Comparison of ENCODE assay signal across 11 mouse cellular contexts in the genomic region with DNA sequence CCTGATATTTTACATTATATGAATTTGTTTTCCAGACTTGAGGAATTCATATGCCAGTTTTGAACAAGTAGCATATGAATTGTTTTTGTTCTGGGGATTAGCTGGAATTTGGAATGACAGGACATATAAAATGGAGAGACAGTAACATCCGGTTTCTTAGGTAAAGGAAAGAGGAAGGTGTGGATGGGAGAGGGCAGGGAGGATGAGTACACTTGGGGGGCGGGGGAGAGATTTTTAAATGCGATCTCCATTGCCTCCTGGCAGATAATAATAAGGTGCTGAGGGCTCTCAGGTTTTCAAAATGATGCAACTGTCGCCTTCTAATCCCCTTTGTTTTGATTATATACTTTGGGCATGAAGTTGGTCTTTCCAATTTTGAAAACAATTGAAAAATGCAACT. TPM values are rescaled to one million over a fixed set of nuclear protein-coding genes. Genes with fewer than 3 reads are reported as not detected.
A peak's percentile ranks its signal among the peaks of the same experiment; 100 is the strongest.
DNase-seq lines count a peak whose midpoint lies in the region; ATAC-seq and TF ChIP-seq lines count a peak whose summit lies in the region.
"Had no signal": no experiment of that assay in that cellular context is flagged by ENCODE, and none has a peak within 500 bp of the region (broad histone marks: within the 10 kb centered on the region; RNA-seq: fewer than 3 reads in every experiment).

No protein-coding gene starts in this region.

- no peak for DNase-seq in kidney, postnatal 14 days
- no peak for DNase-seq in embryonic facial prominence, embryonic 10.5 days (ENCODE audit: low spot score)
- no peak for DNase-seq in hindbrain, postnatal 0 days (ENCODE audit: low spot score)
- DNase-seq in midbrain, embryonic 14.5 days, result no peak
- no peak for DNase-seq in spleen, adult 12 weeks (ENCODE audit: low spot score)
- DNase-seq in thymus, adult 2 months, result no peak
- DNase-seq: cerebellum, adult 8-10 months; kidney, adult 18-20 months had no signal

- H3K4me2 ChIP-seq in kidney, embryonic 14.5 days (replicated peaks; ENCODE audit: low read depth, low read length), result peak overlapping the region; percentile 58
- peak overlapping the region; percentile 80 for H3K4me2 ChIP-seq in hindbrain, postnatal 0 days (ENCODE audit: low read depth, low read length)
- H3K4me2 ChIP-seq in midbrain, embryonic 14.5 days (ENCODE audit: low read length), result peak overlapping the region; percentile 49

- no peak for TF ChIP-seq POLR2A in thymus, adult 2 months (IDR thresholded peaks at IDR 0.05; ENCODE audit: control insufficient read depth, extremely low read depth, insufficient read depth, low read length, poor library complexity)

- no peak for ATAC-seq in kidney, embryonic 14.5 days (ENCODE audit: low FRiP score, low TSS enrichment)
- no peak for ATAC-seq in hindbrain, postnatal 0 days
- ATAC-seq in midbrain, embryonic 14.5 days (ENCODE audit: low FRiP score, low TSS enrichment), result no peak
- ATAC-seq in frontal cortex, adult (ENCODE audit: low TSS enrichment), result no peak
- ATAC-seq: Patski had no signal

- no peak for TF ChIP-seq CTCF in hindbrain, postnatal 0 days (IDR thresholded peaks at IDR 0.05; ENCODE audit: low read depth)
- no peak for TF ChIP-seq CTCF in thymus, adult 2 months (IDR thresholded peaks at IDR 0.05; ENCODE audit: borderline replicate concordance, control insufficient read depth, extremely low read depth, insufficient read depth, low read length, poor library complexity)

- WGBS in kidney, embryonic 14.5 days, result 15% methylated on average over 4 of the region's 4 CpGs
- 21% methylated on average over 4 of the region's 4 CpGs for WGBS in embryonic facial prominence, embryonic 10.5 days
- WGBS in hindbrain, postnatal 0 days, result 25% methylated on average over 4 of the region's 4 CpGs
- 9% methylated on average over 4 of the region's 4 CpGs for WGBS in midbrain, embryonic 14.5 days
- 64% methylated on average over 4 of the region's 4 CpGs for WGBS in thymus, adult 2 months

- H3K9ac ChIP-seq in kidney, embryonic 14.5 days (ENCODE audit: low read depth, low read length), result peak overlapping the region; percentile 49; the same call in 1 of the 2 replicates
- H3K9ac ChIP-seq in hindbrain, postnatal 0 days (replicated peaks; ENCODE audit: low read length), result peak overlapping the region; percentile 50
- peak overlapping the region; percentile 3; the same call in 1 of the 2 replicates for H3K9ac ChIP-seq in midbrain, embryonic 14.5 days (replicated peaks; ENCODE audit: low read length)

- H3K36me3 ChIP-seq in kidney, embryonic 14.5 days (ENCODE audit: control insufficient read depth, insufficient read depth, low read length), result no peaks in the 10 kb centered on the region
- H3K36me3 ChIP-seq in embryonic facial prominence, embryonic 10.5 days (replicated peaks), result no peaks in the 10 kb centered on the region
- no peaks in the 10 kb centered on the region for H3K36me3 ChIP-seq in hindbrain, postnatal 0 days (ENCODE audit: insufficient read depth, low read length)
- no peaks in the 10 kb centered on the region for H3K36me3 ChIP-seq in midbrain, embryonic 14.5 days (ENCODE audit: control insufficient read depth, insufficient read depth, low read length)
- no peaks in the 10 kb centered on the region for H3K36me3 ChIP-seq in thymus, adult 2 months (ENCODE audit: control insufficient read depth, insufficient read depth, low read length)

- peak overlapping the region; percentile 47 for H3K4me3 ChIP-seq in kidney, embryonic 14.5 days (ENCODE audit: low read length)
- peak overlapping the region; percentile 66 for H3K4me3 ChIP-seq in embryonic facial prominence, embryonic 10.5 days
- peak overlapping the region; percentile 52 for H3K4me3 ChIP-seq in hindbrain, postnatal 0 days (ENCODE audit: low read length)
- H3K4me3 ChIP-seq in midbrain, embryonic 14.5 days (replicated peaks; ENCODE audit: low read depth, low read length), result peak overlapping the region; percentile 32
- no peak overlapping the region for H3K4me3 ChIP-seq in thymus, adult 2 months (ENCODE audit: control insufficient read depth, insufficient read depth, low read length)

- H3K27ac ChIP-seq in kidney, embryonic 14.5 days (ENCODE audit: low read depth, low read length), result no peak overlapping the region
- H3K27ac ChIP-seq in embryonic facial prominence, embryonic 10.5 days (replicated peaks), result 0 out of 2 replicates have a peak overlapping the region, but pooled peaks have one; percentile 51
- no peak overlapping the region for H3K27ac ChIP-seq in hindbrain, postnatal 0 days
- H3K27ac ChIP-seq in midbrain, embryonic 14.5 days (replicated peaks; ENCODE audit: low read depth, low read length), result no peak overlapping the region
- no peak overlapping the region for H3K27ac ChIP-seq in thymus, adult 2 months (ENCODE audit: control insufficient read depth, insufficient read depth, low read length)

- H3K27me3 ChIP-seq in kidney, embryonic 14.5 days (ENCODE audit: control insufficient read depth, insufficient read depth, low read length), result no peaks in the 10 kb centered on the region
- no peaks in the 10 kb centered on the region for H3K27me3 ChIP-seq in embryonic facial prominence, embryonic 10.5 days (replicated peaks; ENCODE audit: low read depth, poor library complexity, severe bottlenecking)
- no peaks in the 10 kb centered on the region for H3K27me3 ChIP-seq in hindbrain, postnatal 0 days (ENCODE audit: insufficient read depth, low read length)
- no peaks in the 10 kb centered on the region for H3K27me3 ChIP-seq in midbrain, embryonic 14.5 days (ENCODE audit: control insufficient read depth, insufficient read depth, low read length)
- no peaks in the 10 kb centered on the region for H3K27me3 ChIP-seq in thymus, adult 2 months (ENCODE audit: control insufficient read depth, insufficient read depth, low read length)
- H3K27me3 ChIP-seq: Patski had no signal

- 0 out of 2 replicates have a peak, but pooled peaks cover 14% of the 10 kb centered on the region for H3K4me1 ChIP-seq in kidney, embryonic 14.5 days (ENCODE audit: control insufficient read depth, insufficient read depth, low read length)
- H3K4me1 ChIP-seq in embryonic facial prominence, embryonic 10.5 days, result peaks cover 26% of the 10 kb centered on the region
- no peaks in the 10 kb centered on the region; the same call in 1 of the 2 replicates for H3K4me1 ChIP-seq in hindbrain, postnatal 0 days (ENCODE audit: insufficient read depth, low read length)
- no peaks in the 10 kb centered on the region for H3K4me1 ChIP-seq in midbrain, embryonic 14.5 days (ENCODE audit: control insufficient read depth, insufficient read depth, low read length)
- H3K4me1 ChIP-seq in thymus, adult 2 months (replicated peaks; ENCODE audit: control insufficient read depth, insufficient read depth, low read length), result peaks cover 10% of the 10 kb centered on the region

- H3K9me3 ChIP-seq in kidney, embryonic 14.5 days (ENCODE audit: control insufficient read depth, low read length), result no peaks in the 10 kb centered on the region
- no peaks in the 10 kb centered on the region for H3K9me3 ChIP-seq in embryonic facial prominence, embryonic 10.5 days
- H3K9me3 ChIP-seq in hindbrain, postnatal 0 days (ENCODE audit: low read length), result no peaks in the 10 kb centered on the region
- H3K9me3 ChIP-seq in midbrain, embryonic 14.5 days (ENCODE audit: control insufficient read depth, low read length), result no peaks in the 10 kb centered on the region

RNA-seq across cellular contexts. Expression of a gene that starts 11.6 kb away (rescaled TPM):
- polyA plus RNA-seq in kidney, embryonic 14.5 days (2014; fragmentation: Nextera tagmentation; extraction: Ambion mirVana), result 12.5 and 13.5 TPM in 2 replicates
- polyA plus RNA-seq in embryonic facial prominence, embryonic 10.5 days (2016; fragmentation: Nextera tagmentation; extraction: Ambion mirVana), result 15.0 and 15.6 TPM in 2 replicates
- total RNA-seq in hindbrain, postnatal 0 days (2014; rRNA removed), result 5.0 and 5.5 TPM in 2 replicates
- 7.2 and 7.6 TPM in 2 replicates for polyA plus RNA-seq in hindbrain, postnatal 0 days (2015; fragmentation: Nextera tagmentation; extraction: Ambion mirVana)
- 9.3 and 9.9 TPM in 2 replicates for polyA plus RNA-seq in midbrain, embryonic 14.5 days (2014; fragmentation: Nextera tagmentation; extraction: Ambion mirVana)
- polyA plus RNA-seq in thymus, adult 2 months (2012; rRNA removed), result 4.2 and 4.5 TPM in 2 replicates

RNA-seq across cellular contexts. Expression of a gene that starts 30.5 kb away (rescaled TPM):
- 0.09 TPM in 2 replicates for polyA plus RNA-seq in kidney, embryonic 14.5 days (2014; fragmentation: Nextera tagmentation; extraction: Ambion mirVana)
- 0.12 and 0.16 TPM in 2 replicates for polyA plus RNA-seq in embryonic facial prominence, embryonic 10.5 days (2016; fragmentation: Nextera tagmentation; extraction: Ambion mirVana)
- 0.40 and 0.89 TPM in 2 replicates for total RNA-seq in hindbrain, postnatal 0 days (2014; rRNA removed)
- 0.15 and 0.24 TPM in 2 replicates for polyA plus RNA-seq in hindbrain, postnatal 0 days (2015; fragmentation: Nextera tagmentation; extraction: Ambion mirVana)
- 0.09 TPM in 1 of 2 replicates, not detected in the other for polyA plus RNA-seq in midbrain, embryonic 14.5 days (2014; fragmentation: Nextera tagmentation; extraction: Ambion mirVana)
- 0.05 and 0.15 TPM in 2 replicates for polyA plus RNA-seq in thymus, adult 2 months (2012; rRNA removed)

RNA-seq across cellular contexts. Expression of a gene that starts 53.4 kb away (rescaled TPM):
- 0.31 and 0.87 TPM in 2 replicates for polyA plus RNA-seq in kidney, embryonic 14.5 days (2014; fragmentation: Nextera tagmentation; extraction: Ambion mirVana)
- 0.99 and 1.2 TPM in 2 replicates for polyA plus RNA-seq in embryonic facial prominence, embryonic 10.5 days (2016; fragmentation: Nextera tagmentation; extraction: Ambion mirVana)
- total RNA-seq in hindbrain, postnatal 0 days (2014; rRNA removed), result not detected in 2 replicates
- 0.11 TPM in 1 of 2 replicates, not detected in the other for polyA plus RNA-seq in hindbrain, postnatal 0 days (2015; fragmentation: Nextera tagmentation; extraction: Ambion mirVana)
- not detected in 2 replicates for polyA plus RNA-seq in midbrain, embryonic 14.5 days (2014; fragmentation: Nextera tagmentation; extraction: Ambion mirVana)
- 0.23 and 0.27 TPM in 2 replicates for polyA plus RNA-seq in thymus, adult 2 months (2012; rRNA removed)
